Mouse (Mus musculus) brain, embryonic 14.5 days (tissue): ENCODE measurements around the gene Brinp1.

Experiments used
- CTCF ChIP-seq: fragments of 200-500 bp; IDR thresholded peaks from 2 replicates; pipeline ENCODE4 v1.5.1; 2012; ENCODE audit warnings: inconsistent platforms, mild to moderate bottlenecking, moderate library complexity, borderline replicate concordance; ENCODE audit not compliant: insufficient read depth, insufficient read length; ENCODE audit errors: extremely low read depth
- POLR2A ChIP-seq: fragments of 200-500 bp; IDR thresholded peaks from 2 replicates; pipeline ENCODE4 v1.6.1; 2012; ENCODE audit warnings: mild to moderate bottlenecking, inconsistent platforms, borderline replicate concordance; ENCODE audit not compliant: poor library complexity, insufficient read depth, insufficient read length, severe bottlenecking; ENCODE audit errors: extremely low read depth

DNA sequence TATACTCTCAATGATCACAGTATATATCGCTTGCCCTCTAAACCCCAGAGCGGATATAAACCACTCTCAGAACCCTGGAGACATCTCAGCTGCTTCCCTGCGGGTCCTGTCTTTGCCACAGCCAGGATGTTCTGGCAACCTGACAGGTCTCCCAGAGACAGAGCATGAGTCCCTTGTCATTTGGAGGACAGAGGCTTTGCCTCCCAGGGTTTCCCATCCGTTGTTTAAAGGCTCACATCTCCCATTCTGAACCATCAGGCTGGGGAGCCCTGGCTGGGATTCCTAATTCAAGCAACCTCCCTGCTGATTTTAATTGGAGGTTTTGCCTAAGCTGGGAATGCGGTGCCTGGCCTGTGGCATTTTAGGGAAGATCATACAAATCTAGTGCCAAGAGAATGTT, 185.9 kb downstream of the Brinp1 start:
- TF ChIP-seq POLR2A = no peak
- TF ChIP-seq CTCF = no peak
